Mouse (Mus musculus) ES-Bruce4 (cell line): ENCODE measurements around the gene Ppp1r13b.

Source experiments
- CTCF ChIP-seq: IDR thresholded peaks from one replicate; pipeline ENCODE4 v1.8.1; 2011; ENCODE audit warnings: low read depth, low read length
- EP300 ChIP-seq: IDR thresholded peaks from 2 replicates; pipeline ENCODE4 v1.6.1; 2011; ENCODE audit warnings: low read depth, low read length; ENCODE audit not compliant: insufficient read depth
- POLR2A ChIP-seq: IDR thresholded peaks from one replicate; pipeline ENCODE4 v1.8.1; 2011; ENCODE audit warnings: low read length; ENCODE audit not compliant: insufficient read depth

DNA sequence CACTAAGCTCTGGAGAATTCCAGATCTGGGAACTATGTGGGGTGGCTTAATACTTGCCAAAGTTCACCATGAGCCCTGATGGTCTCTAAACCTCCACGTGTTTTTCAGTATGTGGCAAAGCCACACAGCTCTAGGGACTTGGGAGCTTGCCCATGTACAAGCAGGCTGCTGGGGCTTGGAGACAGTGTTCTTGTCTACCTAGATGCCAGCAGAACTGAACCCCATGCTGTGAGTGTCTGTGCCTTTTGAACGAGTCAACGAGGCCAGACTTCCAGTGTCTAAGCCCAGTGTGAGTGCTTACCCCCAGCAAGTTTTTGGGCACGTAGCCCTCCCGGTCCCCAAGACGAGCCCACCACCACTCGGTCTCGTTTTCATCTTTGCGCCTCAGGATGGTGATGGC, 78.0 kb downstream of the Ppp1r13b start:
- TF ChIP-seq CTCF (no peak), POLR2A (no peak), EP300 (no peak)
